Mouse (Mus musculus) erythroblast, adult 5-6 weeks (primary cell): ENCODE measurements around the gene Map3k5. TPM values are rescaled to one million over a fixed set of nuclear protein-coding genes. Genes with fewer than 3 reads are reported as not detected.

ENCODE experiments used
- ATAC-seq: replicated peaks from 2 replicates; pipeline ENCODE4 v1.8.0; 2016; ENCODE audit warnings: moderate number of reproducible peaks, mild to moderate bottlenecking, moderate TSS enrichment, inconsistent platforms; ENCODE audit not compliant: poor library complexity, low FRiP score, severe bottlenecking
- total RNA-seq, 2 experiments: library from RNA; stranded (forward) in 1 of 2; stranded (reverse) in 1 of 2; fragments of 150-400 nt in 1 of 2; fragments of 200-764, 138-1000 nt in 1 of 2; gene quantifications; 2 replicates each; pipeline versions ENCODE4 v1.2.3 to v1.2.4; 2015 to 2017; ENCODE audit warnings: low replicate concordance in 2 of 2

Gene Map3k5
- total RNA-seq, 2 experiments from 2014 or later, result 4.2 to 4.6 TPM

- ATAC-seq, result no peak
Observed at GRCm38 (mm10) chr10:19999703-20000407, 65.6 kb downstream of the Map3k5 start.

DNA sequence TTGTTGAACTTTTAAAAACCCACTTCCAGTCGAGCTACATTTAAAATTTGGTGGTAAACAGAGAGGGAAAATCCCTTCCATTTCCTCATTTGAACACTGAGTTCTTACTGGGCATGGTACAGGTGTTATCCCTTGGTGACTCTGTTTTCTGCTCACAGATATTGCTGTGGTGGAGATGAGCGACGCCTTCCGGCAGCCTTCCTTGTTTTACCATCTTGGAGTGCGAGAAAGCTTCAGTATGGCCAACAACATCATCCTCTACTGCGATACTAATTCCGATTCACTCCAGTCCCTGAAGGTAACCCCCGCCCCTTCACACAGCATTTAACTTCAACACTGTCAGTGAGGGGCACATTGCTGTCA lies 66.1 kb downstream of the Map3k5 start:
- ATAC-seq, result no peak

DNA sequence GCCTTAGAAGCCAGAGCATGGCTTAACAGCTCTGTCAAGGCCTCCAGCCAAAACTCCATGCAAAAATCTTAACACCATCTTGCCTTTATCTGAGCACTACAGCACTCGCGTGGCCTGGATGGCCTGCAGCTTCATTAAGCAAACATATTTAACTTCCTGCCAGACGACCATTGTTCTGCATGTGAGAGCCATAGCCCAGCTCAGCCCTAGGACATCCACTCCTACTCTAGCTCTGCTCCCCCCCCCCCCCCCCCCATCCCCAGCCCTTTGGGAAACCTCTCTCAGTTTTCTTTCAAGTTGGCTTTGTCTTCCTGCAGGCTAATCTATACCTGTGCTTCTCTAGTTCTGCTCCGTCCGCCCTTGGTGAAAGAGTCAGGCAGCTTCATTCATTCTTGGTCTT lies 67.7 kb downstream of the Map3k5 start:
- no peak for ATAC-seq

GRCm38 (mm10) chr10:20003006-20003405 lies 68.7 kb downstream of the Map3k5 start:
- no peak for ATAC-seq

DNA sequence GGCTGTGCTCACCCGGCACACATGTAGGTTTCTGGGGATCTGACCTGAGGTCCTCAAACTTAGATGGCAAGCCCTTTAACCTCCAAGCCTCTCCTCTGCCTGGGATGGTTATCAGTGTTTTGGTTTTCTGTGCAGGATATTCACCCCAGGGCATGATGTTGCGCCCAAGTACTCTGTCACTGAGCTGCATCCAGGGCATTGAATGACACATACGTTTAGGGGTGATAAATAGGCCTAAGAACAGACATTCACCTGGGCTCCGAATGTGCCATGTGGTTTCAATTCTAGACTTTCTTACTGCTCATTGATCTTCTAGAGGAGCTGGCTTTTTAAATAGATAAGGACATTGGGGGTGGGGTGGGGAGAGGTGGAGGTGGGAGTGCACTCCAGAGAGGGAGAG lies 70.5 kb downstream of the Map3k5 start:
- no peak for ATAC-seq

- ATAC-seq, result no peak
Observed at GRCm38 (mm10) chr10:20005491-20005952, 71.2 kb downstream of the Map3k5 start.

- no peak for ATAC-seq
Observed at GRCm38 (mm10) chr10:20006333-20007093, 72.2 kb downstream of the Map3k5 start.

GRCm38 (mm10) chr10:20009310-20009709 lies 75.0 kb downstream of the Map3k5 start:
- no peak for ATAC-seq

DNA sequence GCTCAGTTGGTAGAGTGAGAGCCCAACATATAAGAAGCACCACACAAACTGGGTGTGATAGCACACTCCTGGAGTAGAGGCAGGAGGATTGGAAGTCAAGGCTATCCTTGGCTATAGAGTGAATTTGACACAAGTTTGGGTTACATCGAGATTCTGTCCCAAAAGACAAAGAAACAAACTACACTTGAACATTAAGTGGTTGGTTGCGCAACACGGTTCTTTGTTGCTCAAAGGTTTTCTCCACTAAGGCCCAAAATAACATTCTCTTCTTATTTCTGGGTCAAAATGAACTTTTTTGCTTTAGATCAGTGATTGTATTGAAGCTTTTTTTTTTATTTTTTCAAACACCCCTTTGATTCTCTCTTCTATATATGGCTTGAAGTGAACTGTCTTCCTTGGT lies 75.7 kb downstream of the Map3k5 start:
- no peak for ATAC-seq

DNA sequence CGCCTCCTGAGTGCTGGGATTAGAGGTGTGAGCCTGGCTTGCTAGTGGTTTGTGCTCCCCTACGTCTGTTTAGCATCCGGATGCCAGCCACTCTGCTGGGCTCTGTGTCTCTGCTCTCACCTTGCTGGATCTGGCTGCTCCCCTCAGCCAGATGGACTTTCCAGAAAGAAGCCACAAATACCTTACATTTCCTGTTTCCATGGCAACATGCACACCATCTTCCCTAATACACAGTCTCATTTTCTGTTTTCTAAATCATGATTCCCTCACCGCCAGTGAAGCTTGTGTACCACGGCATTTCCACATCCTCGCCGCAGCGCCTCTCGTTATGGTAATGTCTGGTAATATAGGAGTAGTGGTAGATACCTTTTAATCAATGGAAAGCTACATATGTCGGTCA lies 84.1 kb downstream of the Map3k5 start:
- no peak for ATAC-seq

DNA sequence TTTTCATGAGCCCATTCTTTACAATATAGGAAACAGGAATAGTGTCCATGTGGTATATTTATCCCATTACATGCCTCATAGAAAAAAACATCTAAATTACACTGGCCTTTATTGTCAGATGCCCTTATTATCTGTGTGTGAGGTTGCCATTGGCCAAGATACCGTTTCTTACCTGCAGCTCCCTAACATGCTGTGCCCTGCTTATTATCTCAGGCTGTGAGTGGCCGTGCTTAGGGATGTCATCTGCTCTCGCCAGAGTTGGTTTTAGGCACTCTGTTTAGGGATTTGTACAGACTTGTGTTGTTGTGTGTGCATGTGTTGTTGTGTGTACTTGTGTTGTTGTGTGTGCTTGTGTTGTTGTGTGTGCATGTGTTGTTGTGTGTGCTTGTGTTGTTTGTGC lies 84.5 kb downstream of the Map3k5 start:
- no peak for ATAC-seq

- no peak for ATAC-seq
Observed at GRCm38 (mm10) chr10:20021256-20021655, 87.0 kb downstream of the Map3k5 start.

DNA sequence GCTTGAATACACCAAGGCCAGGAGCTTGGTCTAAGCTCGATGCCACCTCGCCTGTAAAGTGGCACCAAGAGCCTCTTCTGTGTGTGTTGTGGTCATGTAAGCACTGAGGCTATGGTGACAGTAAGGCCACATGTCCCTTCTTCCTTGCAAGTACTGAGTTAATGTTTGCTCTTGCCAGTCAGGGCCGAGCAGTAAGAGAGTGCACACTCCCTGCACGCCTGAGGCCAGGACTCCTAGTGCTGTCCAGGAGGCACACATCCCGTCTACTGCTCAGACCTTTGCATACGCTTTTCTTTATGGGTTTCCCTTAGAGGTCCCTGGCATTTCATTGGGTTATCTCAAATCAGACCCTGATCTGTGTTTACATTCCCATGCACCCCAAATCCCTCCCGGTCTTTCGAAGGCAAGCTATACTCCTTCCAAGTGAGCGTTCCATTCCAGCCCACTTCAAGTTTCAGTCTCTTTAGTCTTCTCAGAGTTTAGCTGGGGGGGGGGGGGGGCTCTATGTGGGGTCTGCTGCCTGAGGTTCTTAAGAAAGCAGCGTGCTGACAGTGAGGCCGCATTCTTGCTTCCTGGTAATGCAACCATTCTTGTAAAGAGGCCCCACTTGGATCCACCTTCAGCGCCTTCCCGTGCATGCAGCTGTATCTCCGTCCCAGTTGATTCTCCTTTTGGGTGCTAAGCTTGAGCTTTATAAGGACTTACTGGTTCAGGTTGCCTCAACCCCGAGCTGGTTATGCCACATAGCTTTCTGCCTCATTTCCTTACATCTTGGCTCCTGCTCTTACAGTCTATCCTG lies 87.6 kb downstream of the Map3k5 start:
- ATAC-seq, result no peak

DNA sequence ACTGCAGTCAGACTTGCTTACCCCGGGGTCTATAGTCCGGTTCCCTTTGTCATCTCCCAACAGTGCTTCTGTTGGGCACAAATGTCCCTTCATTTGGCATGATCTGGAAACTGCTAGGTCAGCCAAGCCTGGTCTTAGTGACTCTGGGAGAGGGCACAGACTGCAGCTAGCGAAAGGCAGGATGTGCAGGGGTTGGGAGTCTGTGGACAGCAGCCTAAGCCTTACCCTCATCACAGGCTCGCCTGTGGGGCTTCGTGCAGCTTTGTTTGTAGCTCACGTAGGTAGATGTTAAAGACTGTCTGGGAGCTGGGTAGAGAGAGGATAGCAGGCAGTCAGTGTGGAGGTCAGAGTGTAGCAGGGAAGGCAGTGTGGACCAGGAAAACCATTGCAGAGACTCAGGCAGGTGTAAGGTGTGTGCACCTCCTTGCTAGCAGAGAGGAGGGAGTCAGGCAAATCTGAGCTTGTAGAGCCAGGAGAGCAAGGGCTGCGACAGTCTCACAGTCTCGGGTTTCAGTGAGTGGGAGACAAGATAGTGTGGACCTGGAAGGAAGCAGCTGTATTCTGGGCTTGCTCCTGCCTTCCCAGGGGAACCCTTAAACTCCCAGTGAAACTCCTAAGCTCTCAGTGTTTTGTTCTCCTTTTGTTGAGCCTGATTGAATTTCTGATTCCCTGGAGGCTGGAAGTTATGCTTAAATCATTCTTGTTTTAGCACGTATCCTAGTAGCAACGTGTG lies 88.5 kb downstream of the Map3k5 start:
- no peak for ATAC-seq

- no peak for ATAC-seq
Observed at GRCm38 (mm10) chr10:20023524-20023923, 89.3 kb downstream of the Map3k5 start.

GRCm38 (mm10) chr10:20024891-20025290 lies 90.6 kb downstream of the Map3k5 start:
- no peak for ATAC-seq

DNA sequence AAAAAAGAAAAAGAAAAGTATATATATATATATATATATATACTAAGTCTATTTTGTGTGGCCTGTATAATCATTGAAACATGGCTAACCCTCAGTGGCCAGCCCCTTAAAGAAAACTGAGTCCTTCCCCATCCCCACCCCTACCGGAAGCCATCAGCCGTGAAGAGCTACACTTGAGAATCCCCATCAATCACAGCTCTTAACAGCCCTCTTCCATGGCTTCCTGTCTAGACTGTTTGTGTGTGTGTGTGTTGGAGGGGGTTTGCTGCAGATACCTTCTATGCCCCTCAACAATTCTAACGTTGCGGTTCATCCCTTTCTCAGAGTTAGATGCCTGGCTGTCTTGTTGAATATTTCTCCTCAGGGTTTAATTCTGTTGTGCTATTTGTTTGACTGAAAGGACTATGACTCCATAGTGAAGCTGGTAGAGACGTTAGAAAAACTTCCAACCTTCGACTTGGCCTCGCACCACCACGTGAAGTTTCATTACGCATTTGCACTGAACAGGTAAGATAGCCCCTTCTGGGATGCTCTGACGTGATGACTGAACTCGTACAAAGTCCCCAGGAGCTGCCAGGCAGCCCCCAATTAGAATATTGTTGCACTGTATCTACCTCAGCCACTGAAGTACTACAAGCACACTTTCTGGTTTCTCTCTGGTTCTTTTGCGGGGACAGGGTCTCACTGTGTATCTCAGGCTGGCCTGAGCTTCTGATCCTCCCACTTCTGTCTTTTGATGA lies 91.7 kb downstream of the Map3k5 start:
- no peak for ATAC-seq

- no peak for ATAC-seq
Observed at GRCm38 (mm10) chr10:20030703-20031102, 96.4 kb downstream of the Map3k5 start.

DNA sequence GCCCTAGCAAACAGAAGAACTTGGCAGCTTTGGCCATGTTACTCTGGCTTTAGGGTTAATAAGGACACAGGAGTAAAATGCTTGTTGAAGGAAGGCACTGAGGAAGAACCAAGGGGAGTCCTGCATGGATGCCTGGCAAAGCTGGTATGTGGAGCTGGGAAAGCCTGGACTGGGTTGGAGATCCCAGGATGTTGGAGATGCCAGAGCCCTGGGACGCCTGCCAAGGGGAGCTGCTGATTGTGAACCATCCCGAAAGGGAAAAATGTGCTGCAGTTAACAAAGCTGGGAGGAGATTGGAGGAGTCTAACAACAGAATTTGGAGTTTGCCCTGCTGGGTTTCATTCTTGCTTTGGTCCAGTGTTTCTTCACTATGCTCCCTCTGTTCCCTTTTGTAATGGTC lies 97.7 kb downstream of the Map3k5 start:
- no peak for ATAC-seq
